Mouse (Mus musculus) urinary bladder, postnatal 36 days (tissue): ENCODE results near the gene Vmn1r32.

Source experiments
- DNase-seq, 2 experiments: peaks; one replicate each; pipeline ENCODE4 v3.0.0; 2022; ENCODE audit warnings: low spot score in 2 of 2, mixed read lengths in 1 of 2

Gene Vmn1r32

GRCm38 (mm10) chr6:66559996-66560395 is at the start of gene Vmn1r32:
Gene Vmn1r32 (minus strand): TSS chr6:66560096.
- no peak for DNase-seq

DNA sequence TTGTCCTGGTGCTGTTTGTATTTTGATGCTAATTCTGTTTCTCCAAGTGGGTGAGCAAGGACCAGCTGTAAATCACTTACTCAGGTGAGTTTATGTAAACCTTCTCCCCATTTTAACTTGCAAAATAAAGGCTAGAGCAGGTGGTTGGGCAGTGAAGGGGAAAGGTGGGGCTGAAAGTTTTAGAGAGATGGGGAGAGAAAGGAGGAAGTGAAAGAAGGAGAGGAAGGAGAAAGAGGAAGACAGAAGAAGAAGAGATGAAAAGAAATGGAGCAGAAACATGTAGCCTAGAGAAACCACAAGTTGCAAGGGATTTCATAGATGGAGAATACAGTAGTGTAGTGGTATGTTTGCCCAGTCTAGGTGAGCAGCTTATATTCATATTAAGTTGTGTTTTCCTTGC is 35.9 kb upstream of the Vmn1r32 start:
- DNase-seq: no peak

- no peak for DNase-seq
Measured at GRCm38 (mm10) chr6:66535966-66536365, 23.9 kb downstream of the Vmn1r32 start.

- peak; percentile 93 to 97 for DNase-seq
Measured at GRCm38 (mm10) chr6:66535028-66535862, 24.7 kb downstream of the Vmn1r32 start, which contains the start of gene Mad2l1. Gene Mad2l1 (plus strand): TSS chr6:66535390.

- DNase-seq: no peak
Measured at GRCm38 (mm10) chr6:66534366-66534941, 25.4 kb downstream of the Vmn1r32 start.

GRCm38 (mm10) chr6:66533241-66533640 is 26.7 kb downstream of the Vmn1r32 start:
- no peak for DNase-seq

DNA sequence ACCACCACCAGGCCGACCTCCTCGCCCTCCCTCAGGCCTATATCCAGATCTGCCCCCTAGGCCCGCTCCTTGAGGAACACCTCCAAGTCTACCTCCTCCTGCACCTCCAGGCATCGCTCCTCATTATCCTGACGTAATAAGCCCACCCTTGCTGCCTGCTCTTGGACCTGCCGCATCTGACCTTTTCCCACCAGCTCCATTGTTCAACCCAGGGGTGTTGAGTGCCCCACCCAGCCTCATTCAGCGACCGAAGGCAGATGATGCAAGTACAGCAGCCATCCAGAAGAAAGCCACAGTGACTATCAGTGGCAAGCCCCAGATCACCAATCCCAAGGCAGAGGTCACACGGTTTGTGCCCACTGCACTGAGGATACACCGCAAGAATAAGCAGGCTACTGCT is 31.5 kb downstream of the Vmn1r32 start:
- no peak for DNase-seq

GRCm38 (mm10) chr6:66516368-66516767 is 43.5 kb downstream of the Vmn1r32 start:
- DNase-seq: no peak
